Mouse (Mus musculus): ENCODE data around the gene Fndc3b.

The Fndc3b gene

GRCm38 (mm10) chr3:27663221-27663620, 47.9 kb downstream of the Fndc3b start:
- DNase-seq, result no peak

GRCm38 (mm10) chr3:27658198-27658763, 52.8 kb downstream of the Fndc3b start:
- DNase-seq, result no peak

- no peak for DNase-seq
Measured at GRCm38 (mm10) chr3:27656764-27657390, 54.2 kb downstream of the Fndc3b start.

- no peak for DNase-seq
Measured at GRCm38 (mm10) chr3:27655673-27656072, 55.4 kb downstream of the Fndc3b start.

GRCm38 (mm10) chr3:27655042-27655441, 56.1 kb downstream of the Fndc3b start:
- DNase-seq, result no peak

GRCm38 (mm10) chr3:27652451-27653011, 58.6 kb downstream of the Fndc3b start:
- DNase-seq, result no peak

GRCm38 (mm10) chr3:27651731-27652130, 59.4 kb downstream of the Fndc3b start:
- no peak for DNase-seq

GRCm38 (mm10) chr3:27650083-27650482, 61.0 kb downstream of the Fndc3b start:
- no peak for DNase-seq

- DNase-seq, result no peak
Measured at GRCm38 (mm10) chr3:27649316-27649715, 61.8 kb downstream of the Fndc3b start.

- no peak for DNase-seq
Measured at GRCm38 (mm10) chr3:27642381-27642780, 68.7 kb downstream of the Fndc3b start.

- DNase-seq, result no peak
Measured at GRCm38 (mm10) chr3:27639701-27640100, 71.4 kb downstream of the Fndc3b start.

GRCm38 (mm10) chr3:27637046-27637661, 74.0 kb downstream of the Fndc3b start:
- no peak for DNase-seq

- no peak for DNase-seq
Measured at GRCm38 (mm10) chr3:27635776-27636175, 75.3 kb downstream of the Fndc3b start.

GRCm38 (mm10) chr3:27632880-27633279, 78.2 kb downstream of the Fndc3b start:
- no peak for DNase-seq

- DNase-seq, result peak in 1 of 2 experiments; percentile 8
Measured at GRCm38 (mm10) chr3:27631112-27631511, 80.0 kb downstream of the Fndc3b start.

GRCm38 (mm10) chr3:27629716-27630115, 81.4 kb downstream of the Fndc3b start:
- DNase-seq, result no peak

- DNase-seq, result no peak
Measured at GRCm38 (mm10) chr3:27626301-27626700, 84.8 kb downstream of the Fndc3b start.

- no peak for DNase-seq
Measured at GRCm38 (mm10) chr3:27625592-27625985, 85.5 kb downstream of the Fndc3b start.

GRCm38 (mm10) chr3:27624974-27625591, 86.0 kb downstream of the Fndc3b start:
- DNase-seq, result no peak

- DNase-seq, result no peak
Measured at GRCm38 (mm10) chr3:27622451-27622850, 88.7 kb downstream of the Fndc3b start.

GRCm38 (mm10) chr3:27621176-27621575, 89.9 kb downstream of the Fndc3b start:
- no peak for DNase-seq

- DNase-seq, result no peak
Measured at GRCm38 (mm10) chr3:27617733-27618132, 93.4 kb downstream of the Fndc3b start.

- DNase-seq, result no peak
Measured at GRCm38 (mm10) chr3:27617237-27617499, 93.9 kb downstream of the Fndc3b start.
